Mouse (Mus musculus): ENCODE measurements at regions not wholly inside any gene's neighbourhood (a gene's known extent, or its start where the extent isn't known, plus 50 kb on each side); places are given as distances from the start of the nearest gene placed in this dataset.

DNA sequence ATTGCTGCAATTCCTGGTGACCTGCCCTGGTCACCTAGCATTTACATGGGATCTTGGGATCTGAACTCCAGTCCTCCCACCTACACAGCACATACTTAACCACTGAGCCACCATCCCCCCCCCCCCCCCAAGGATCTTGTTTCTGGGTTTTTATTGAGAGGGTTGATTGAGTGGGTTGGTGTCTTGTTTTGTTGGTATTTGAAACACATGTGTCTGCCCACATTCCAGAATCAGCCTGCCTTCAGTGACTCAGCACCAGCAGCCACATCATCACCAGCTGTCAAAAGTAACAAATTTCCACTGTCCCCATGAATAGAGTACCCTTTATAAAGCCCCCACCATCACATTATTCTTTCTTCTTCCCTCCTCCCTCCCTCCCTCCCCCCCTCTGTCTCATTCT, 103.8 kb downstream of the Srek1 start:
- TF ChIP-seq CTCF (IDR thresholded peaks at IDR 0.05; ENCODE audit: borderline replicate concordance, insufficient read depth, low read length) (no peak), POLR2A (IDR thresholded peaks at IDR 0.05; ENCODE audit: low read depth, low read length) (no peak)

Data from embryonic fibroblast, embryonic 13.5 days (primary cell).